Mouse (Mus musculus) liver, embryonic 13.5 days (tissue): ENCODE measurements around the gene Gabbr2. TPM values are rescaled to one million over a fixed set of nuclear protein-coding genes. Genes with fewer than 3 reads are reported as not detected.
A peak's percentile ranks its signal among the peaks of the same experiment; 100 is the strongest.

Experiments
- ATAC-seq: fragments of 200-750 bp; cut with Nextera tagmentation; 2 replicates; pipeline ENCODE4 v1.8.0; 2017; ENCODE audit warnings: low read depth, mild to moderate bottlenecking, moderate number of reproducible peaks, moderate library complexity
- DNase-seq: peaks from one replicate; pipeline ENCODE4 v3.0.0; 2022
- H3K27ac ChIP-seq: fragments of 300-500 bp; sonication (generic); 2 replicates; pipeline ENCODE4 v1.5.1; 2015; ENCODE audit warnings: moderate library complexity, mild to moderate bottlenecking, inconsistent platforms
- H3K27me3 ChIP-seq: fragments of 300-500 bp; sonication (generic); 2 replicates; pipeline ENCODE4 v1.6.1; 2015; ENCODE audit warnings: mild to moderate bottlenecking, inconsistent platforms
- H3K36me3 ChIP-seq: fragments of 300-500 bp; sonication (generic); 2 replicates; pipeline ENCODE4 v1.6.1; 2015; ENCODE audit warnings: mild to moderate bottlenecking, inconsistent platforms
- H3K4me1 ChIP-seq: fragments of 300-500 bp; sonication (generic); replicated peaks from 2 replicates; pipeline ENCODE4 v1.6.1; 2015; ENCODE audit warnings: inconsistent platforms
- H3K4me2 ChIP-seq: fragments of 300-500 bp; sonication (generic); 2 replicates; pipeline ENCODE4 v1.6.1; 2015; ENCODE audit warnings: inconsistent platforms, mild to moderate bottlenecking, moderate library complexity
- H3K4me3 ChIP-seq: fragments of 300-500 bp; sonication (generic); replicated peaks from 2 replicates; pipeline ENCODE4 v1.5.1; 2015; ENCODE audit warnings: mild to moderate bottlenecking, inconsistent platforms
- H3K9ac ChIP-seq: fragments of 300-500 bp; sonication (generic); 2 replicates; pipeline ENCODE4 v1.6.1; 2015; ENCODE audit warnings: mild to moderate bottlenecking, inconsistent platforms
- H3K9me3 ChIP-seq: fragments of 300-500 bp; sonication (generic); replicated peaks from 2 replicates; pipeline ENCODE4 v1.6.1; 2016; ENCODE audit warnings: inconsistent platforms
- WGBS: fragments of 180-500 bp; shearing (Covaris S2); methylation state at CpG from one replicate; pipeline ENCODE4 v1.1.7; 2015; ENCODE audit not compliant: insufficient replicate concordance; 5-methylcytosine and 5-hydroxymethylcytosine counted together
- polyA plus RNA-seq: library from polyadenylated mRNA; unstranded; fragments of >200 nt; fragmentation: Nextera tagmentation; extraction: Ambion mirVana; gene quantifications from 2 replicates; pipeline ENCODE4 v1.2.1, GENCODE M21; 2015

Gabbr2 gene
- polyA plus RNA-seq, 1 experiment from 2014 or later = 0.09 TPM

DNA sequence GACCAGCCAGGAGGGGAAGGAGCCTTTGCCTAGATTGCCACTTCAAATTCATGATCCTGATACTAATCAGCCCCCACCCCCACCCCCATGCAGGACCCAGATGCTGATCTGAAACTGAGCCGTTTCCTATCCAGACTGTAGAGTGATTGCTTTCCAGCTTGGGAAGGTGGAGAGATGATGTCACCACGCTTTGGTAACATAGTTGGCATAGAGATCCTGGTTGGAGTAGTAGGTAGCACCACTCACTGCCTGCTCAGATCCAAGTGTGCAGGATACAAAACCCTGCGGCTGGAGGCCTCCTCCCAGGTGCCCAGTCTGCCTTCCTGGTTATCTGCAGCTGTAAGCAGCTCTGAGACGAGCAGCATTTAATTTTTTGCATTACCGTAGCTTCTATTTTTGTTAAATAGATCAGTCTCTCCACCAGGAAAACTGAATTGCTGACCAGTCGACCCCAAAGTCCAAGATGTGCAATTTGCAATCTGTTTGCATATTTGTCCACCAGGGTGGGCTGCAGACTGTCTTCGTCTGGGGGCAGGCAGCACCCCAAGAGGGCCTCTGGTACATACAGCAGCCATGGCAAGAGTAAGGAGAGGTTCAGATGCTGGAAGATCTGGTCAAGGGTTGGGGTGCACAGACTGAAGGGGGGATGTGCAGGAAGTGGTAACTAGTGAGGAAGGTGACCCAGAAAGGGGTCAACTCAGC is 233.2 kb downstream of the Gabbr2 start:
- Histone ChIP-seq H3K27ac (no peak overlapping the region), H3K4me1 (no peaks in the 10 kb centered on the region; the same call in none of the 2 replicates), H3K36me3 (no peaks in the 10 kb centered on the region), H3K4me3 (no peak overlapping the region), H3K9me3 (no peaks in the 10 kb centered on the region), H3K27me3 (no peaks in the 10 kb centered on the region), H3K9ac (no peak overlapping the region), H3K4me2 (no peak overlapping the region)
- DNase-seq = no peak
- ATAC-seq = no peak
- WGBS = 52% methylated on average over 7 of the region's 7 CpGs

DNA sequence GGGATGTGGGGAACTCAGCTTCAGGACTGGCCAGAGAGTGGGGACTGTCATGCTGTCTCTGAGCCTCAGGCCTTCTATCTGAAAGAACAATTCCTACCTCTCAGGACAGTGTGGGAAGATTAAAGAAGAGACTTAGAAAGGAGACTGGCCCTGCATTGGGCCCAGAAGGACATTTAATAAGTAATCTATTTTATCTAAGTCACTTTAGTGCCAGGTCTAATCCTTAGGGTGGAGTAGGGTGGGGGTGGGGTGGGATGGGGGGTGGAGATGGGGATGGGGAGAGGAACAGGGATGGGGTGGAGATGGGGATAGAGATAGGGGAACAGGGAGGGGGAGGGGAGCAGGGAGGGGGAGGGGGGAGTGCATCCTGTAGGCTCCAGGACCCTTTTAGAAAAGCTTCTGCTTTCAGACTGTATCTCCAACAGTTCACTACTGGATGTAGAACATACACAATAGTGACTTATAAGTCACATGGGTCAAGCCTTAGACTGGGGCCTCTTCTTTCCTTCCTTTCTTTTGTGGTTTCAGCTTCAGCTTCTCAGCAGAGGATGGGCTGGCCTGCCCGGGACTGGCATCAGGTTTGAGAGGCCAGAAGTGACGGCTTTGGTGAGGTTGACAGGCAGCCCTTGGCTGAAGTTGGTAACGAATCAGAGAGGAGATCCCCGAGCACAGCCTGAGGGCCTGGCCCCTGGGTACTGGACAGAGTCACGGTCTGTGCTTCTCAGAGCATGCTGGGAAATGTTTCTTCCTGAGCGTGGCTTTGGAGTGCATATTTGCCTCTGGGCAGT is 237.1 kb downstream of the Gabbr2 start:
- DNase-seq (peak; percentile 9), ATAC-seq (peak; percentile 48)
- 12% methylated on average over 6 of the region's 6 CpGs for WGBS
- Histone ChIP-seq H3K27ac (no peak overlapping the region), H3K36me3 (no peaks in the 10 kb centered on the region), H3K9me3 (no peaks in the 10 kb centered on the region), H3K4me3 (no peak overlapping the region), H3K9ac (no peak overlapping the region), H3K27me3 (no peaks in the 10 kb centered on the region), H3K4me2 (no peak overlapping the region), H3K4me1 (no peaks in the 10 kb centered on the region; the same call in none of the 2 replicates)

DNA sequence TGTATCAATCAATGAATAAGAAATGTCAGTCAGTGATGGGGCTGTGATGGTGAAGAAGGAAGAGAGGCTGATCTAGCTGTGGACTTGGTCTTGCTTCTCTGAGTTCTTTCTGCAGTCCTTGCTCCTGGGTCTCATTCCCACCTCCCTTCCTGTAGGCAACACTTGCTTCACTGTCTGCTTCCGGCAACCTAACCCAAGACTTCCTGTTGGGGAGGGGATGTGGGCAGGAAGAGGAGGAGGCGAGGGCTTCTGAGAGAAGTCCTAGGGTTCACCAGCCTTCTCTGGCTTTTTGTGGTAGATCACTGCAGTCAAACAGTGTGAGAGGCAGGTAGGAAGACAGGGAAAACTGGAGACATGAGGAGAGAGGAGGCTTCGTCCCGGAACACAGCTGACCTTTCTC is 239.4 kb downstream of the Gabbr2 start:
- WGBS = 34% methylated on average over 4 of the region's 4 CpGs
- DNase-seq (no peak), ATAC-seq (no peak)
- no peak overlapping the region for H3K4me2 ChIP-seq
- no peaks in the 10 kb centered on the region for H3K36me3 ChIP-seq
- no peaks in the 10 kb centered on the region for H3K27me3 ChIP-seq
- H3K9ac ChIP-seq = no peak overlapping the region
- no peak overlapping the region for H3K4me3 ChIP-seq
- no peaks in the 10 kb centered on the region for H3K9me3 ChIP-seq
- H3K27ac ChIP-seq = no peak overlapping the region
- H3K4me1 ChIP-seq = no peaks in the 10 kb centered on the region; the same call in none of the 2 replicates

DNA sequence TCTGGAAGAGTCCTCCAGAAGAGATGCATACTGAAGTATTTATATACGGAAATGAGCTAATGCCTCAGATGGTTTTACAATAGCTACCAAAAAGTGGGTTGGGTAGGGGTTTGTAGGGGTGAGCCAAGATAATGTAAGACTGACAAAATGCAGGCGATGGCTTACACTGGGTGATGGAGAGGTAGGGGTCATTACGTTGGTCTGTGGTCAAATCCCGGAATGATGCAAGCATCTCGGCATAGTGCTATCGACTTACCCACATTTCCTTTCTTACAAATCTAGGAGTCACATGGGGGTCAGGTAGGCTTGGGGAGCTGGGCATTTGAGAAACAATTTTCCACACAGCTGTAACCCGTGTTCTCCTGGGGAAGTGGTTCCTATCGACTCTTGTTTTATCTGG is 242.7 kb downstream of the Gabbr2 start:
- Histone ChIP-seq H3K27ac (no peak overlapping the region), H3K4me3 (no peak overlapping the region), H3K36me3 (no peaks in the 10 kb centered on the region), H3K27me3 (no peaks in the 10 kb centered on the region), H3K4me1 (no peaks in the 10 kb centered on the region), H3K9me3 (no peaks in the 10 kb centered on the region), H3K9ac (no peak overlapping the region), H3K4me2 (no peak overlapping the region)
- no peak for ATAC-seq
- no peak for DNase-seq
- 41% methylated on average over 8 of the region's 8 CpGs for WGBS

DNA sequence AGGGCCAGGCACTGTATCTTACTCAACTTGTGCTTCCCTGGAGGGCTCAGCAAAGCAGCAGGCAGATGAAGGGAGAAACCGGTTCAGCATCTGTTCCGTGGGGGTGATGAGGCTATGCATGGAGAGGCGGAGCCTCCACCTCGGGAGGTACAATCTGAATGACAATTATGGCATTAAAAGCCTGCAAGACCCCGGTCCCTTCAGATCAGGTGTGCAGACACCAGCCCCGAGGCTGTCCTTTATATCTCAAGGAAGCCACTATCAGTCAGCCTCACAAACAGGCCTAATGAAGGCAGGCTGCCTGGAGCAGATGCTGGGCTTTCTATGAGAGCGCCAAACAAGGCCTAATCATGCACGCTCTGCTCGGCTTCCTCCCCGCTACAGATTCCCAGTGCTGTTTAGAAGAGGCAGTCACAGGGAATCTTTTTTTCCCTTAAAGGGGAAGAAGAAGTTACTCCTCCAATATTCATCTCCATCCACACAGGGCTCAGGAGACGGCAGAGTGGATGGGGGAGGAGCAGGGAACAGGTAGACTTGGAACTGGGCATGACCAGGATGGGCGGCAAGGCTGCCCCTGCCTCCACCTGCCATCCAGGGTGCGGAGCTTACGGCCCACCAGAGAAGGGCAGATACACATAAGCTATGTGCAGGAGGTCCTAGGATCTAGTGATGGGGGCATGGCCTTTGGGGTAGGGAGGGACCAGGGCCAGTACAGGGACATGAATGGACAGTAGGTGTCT is 244.5 kb downstream of the Gabbr2 start:
- no peaks in the 10 kb centered on the region for H3K36me3 ChIP-seq
- 0 out of 2 replicates have a peak, but pooled peaks cover 4% of the 10 kb centered on the region for H3K4me1 ChIP-seq
- no peaks in the 10 kb centered on the region for H3K27me3 ChIP-seq
- WGBS = 53% methylated on average over 14 of the region's 14 CpGs
- H3K9me3 ChIP-seq = no peaks in the 10 kb centered on the region
- ATAC-seq (no peak), DNase-seq (no peak)
- no peak overlapping the region for H3K4me3 ChIP-seq
- no peak overlapping the region for H3K4me2 ChIP-seq
- H3K9ac ChIP-seq = no peak overlapping the region
- no peak overlapping the region for H3K27ac ChIP-seq

DNA sequence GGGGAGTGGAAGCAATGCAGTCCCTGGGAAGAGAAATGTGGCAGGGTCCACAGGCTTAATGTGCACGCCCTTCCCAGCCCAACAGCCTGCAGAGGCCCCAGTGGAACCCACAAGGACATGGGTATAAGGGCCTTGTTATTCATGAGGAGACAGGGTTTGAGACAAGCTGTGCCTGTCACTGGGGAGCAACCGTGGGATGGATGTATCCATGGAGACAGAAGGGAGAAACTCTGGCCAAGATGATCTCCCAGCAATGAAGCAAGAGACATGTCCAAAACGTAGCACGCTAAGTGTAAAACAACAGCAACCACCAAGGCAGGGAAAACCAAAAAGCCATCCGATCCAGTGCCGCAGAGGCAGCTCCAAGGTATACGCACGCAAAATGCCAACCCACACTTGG is 246.1 kb downstream of the Gabbr2 start:
- no peaks in the 10 kb centered on the region for H3K27me3 ChIP-seq
- H3K9ac ChIP-seq = no peak overlapping the region
- H3K4me1 ChIP-seq = 0 out of 2 replicates have a peak, but pooled peaks cover 4% of the 10 kb centered on the region
- no peak for DNase-seq
- H3K27ac ChIP-seq = no peak overlapping the region
- no peaks in the 10 kb centered on the region for H3K36me3 ChIP-seq
- H3K4me3 ChIP-seq = no peak overlapping the region
- no peak overlapping the region for H3K4me2 ChIP-seq
- no peaks in the 10 kb centered on the region for H3K9me3 ChIP-seq
- no peak for ATAC-seq
- 79% methylated on average over 8 of the region's 8 CpGs for WGBS

DNA sequence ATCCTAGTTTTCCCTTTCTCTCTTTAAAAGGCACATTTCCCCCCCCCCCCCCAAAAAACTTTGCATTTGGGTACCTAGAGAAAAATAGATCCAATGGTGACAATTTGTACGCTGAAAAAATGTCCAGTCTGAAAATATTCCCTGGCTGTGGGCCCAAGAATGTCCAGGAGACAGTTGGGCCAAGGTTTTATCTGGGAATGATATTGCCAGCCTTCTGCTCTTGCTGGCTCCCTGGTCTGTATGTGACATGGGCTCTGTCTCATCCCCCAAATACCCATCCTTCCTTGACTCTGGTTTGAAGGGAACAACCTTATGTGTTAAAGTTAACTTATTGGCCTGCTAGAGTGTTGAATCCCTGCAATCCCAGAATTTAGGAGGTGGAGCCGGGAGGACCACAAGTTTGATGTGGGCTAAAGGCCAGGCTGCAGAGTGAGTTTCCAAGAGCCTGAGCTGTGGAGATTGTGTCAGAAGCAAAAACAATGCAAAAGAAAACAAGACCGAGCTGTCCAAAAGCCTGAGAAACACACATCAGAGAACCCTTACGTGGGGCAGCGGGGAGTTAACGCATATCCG is 247.0 kb downstream of the Gabbr2 start:
- no peak for DNase-seq

DNA sequence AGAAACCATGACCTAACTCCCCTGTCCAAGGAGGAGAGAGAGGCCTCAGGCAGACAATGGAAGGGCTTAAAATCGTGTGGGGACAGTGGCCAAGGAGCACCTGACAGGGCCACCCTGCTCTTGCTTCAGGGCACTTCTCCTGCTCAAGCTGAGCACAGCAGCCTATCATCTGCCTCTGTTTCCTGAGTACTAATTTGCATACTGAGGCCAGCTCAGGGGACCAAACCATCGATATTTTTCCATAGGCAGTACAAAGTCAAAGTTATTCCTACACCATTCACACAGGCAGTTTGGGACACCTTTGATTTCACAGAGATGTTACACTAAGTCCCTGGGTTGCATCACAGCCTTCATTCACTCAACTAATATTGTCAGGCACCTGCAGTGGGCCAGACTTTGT is 249.1 kb downstream of the Gabbr2 start:
- Histone ChIP-seq H3K27me3 (no peaks in the 10 kb centered on the region), H3K4me3 (no peak overlapping the region), H3K27ac (no peak overlapping the region), H3K4me1 (0 out of 2 replicates have a peak, but pooled peaks cover 4% of the 10 kb centered on the region), H3K9me3 (no peaks in the 10 kb centered on the region), H3K4me2 (no peak overlapping the region), H3K9ac (no peak overlapping the region), H3K36me3 (no peaks in the 10 kb centered on the region)
- WGBS = 18% methylated on average over 2 of the region's 2 CpGs
- DNase-seq (no peak), ATAC-seq (no peak)

More for the DNA sequence above, 247.0 kb downstream of the Gabbr2 start:
- no peak overlapping the region for H3K9ac ChIP-seq
- H3K4me3 ChIP-seq = no peak overlapping the region
- no peak overlapping the region for H3K4me2 ChIP-seq
- H3K27ac ChIP-seq = no peak overlapping the region
- WGBS = 71% methylated on average over 7 of the region's 7 CpGs
- H3K4me1 ChIP-seq = 0 out of 2 replicates have a peak, but pooled peaks cover 4% of the 10 kb centered on the region
- no peaks in the 10 kb centered on the region for H3K27me3 ChIP-seq
- H3K9me3 ChIP-seq = no peaks in the 10 kb centered on the region
- H3K36me3 ChIP-seq = no peaks in the 10 kb centered on the region
- ATAC-seq = no peak

DNA sequence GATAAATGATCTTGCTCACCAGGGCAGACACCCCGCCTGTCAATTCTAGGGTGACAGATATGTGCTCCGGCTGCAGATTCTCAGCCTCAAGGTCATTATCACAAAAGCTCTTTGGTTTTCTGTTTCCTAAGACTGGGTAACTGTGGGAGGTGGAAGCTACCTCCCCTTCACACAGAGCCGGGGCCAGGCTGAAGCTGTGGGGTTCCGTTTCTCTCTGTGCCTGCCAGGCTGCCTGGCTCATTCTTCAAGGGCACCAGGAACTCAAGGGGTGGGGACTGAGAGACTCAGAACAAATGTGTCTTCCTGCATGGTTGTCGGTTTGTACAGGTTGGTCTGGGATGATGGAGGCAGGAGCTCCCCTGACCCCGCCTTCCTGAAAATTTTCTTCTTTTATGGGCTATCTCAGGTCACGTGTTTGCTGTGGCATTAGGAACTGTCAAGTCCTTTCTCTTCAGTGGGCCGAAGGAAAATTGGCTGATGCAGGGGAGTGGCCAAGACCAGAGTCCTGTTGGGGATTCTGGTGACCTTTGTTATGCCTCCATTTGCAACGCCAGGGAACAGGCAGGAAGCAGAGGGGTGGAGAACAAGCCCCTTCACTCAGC is 254.7 kb downstream of the Gabbr2 start:
- Histone ChIP-seq H3K9ac (no peak overlapping the region), H3K4me1 (no peaks in the 10 kb centered on the region), H3K27me3 (no peaks in the 10 kb centered on the region), H3K9me3 (no peaks in the 10 kb centered on the region), H3K36me3 (no peaks in the 10 kb centered on the region), H3K4me2 (no peak overlapping the region), H3K27ac (no peak overlapping the region), H3K4me3 (no peak overlapping the region)
- DNase-seq = no peak
- no peak for ATAC-seq
- WGBS = 33% methylated on average over 9 of the region's 9 CpGs

DNA sequence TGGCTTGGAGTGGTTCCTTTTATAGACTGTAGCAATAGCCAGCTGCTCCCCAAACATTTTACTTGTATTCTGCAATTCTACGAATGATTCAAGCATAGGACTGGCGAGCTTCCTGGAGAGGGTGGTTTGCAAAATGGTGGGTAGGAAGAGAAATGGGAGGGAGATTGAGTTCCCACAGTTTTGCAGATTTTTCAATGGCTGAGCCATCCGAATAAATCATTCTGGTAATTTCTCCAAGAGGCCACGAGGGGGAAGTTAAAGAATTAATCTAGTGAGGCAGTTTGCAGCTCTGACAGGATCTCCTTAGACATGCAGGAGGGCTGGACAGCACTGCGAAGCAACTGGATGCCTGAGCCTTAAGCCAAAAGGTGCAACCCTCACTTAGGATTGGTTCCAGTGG is 256.8 kb downstream of the Gabbr2 start:
- 40% methylated on average over 5 of the region's 5 CpGs for WGBS
- no peak for DNase-seq
- H3K4me3 ChIP-seq = no peak overlapping the region

DNA sequence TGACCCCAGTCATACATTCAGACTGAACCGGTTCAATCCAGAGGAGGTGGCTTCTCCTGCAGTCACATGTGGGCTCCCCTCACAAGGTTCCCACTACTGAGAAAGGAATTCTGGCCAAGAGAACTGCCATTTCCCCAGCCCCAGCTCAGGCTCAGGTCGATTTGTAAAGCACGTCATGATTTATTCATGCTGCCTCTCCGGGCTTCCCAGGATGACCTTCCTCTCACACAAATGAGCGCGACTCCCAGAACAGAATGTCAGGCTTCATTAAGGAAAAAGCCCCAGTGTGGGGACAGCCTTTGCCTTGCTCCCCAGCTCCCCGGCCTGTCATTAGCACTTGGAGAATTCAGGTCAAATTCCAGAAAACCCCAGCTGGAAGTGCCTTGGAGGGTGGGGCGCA is 260.1 kb downstream of the Gabbr2 start:
- no peak overlapping the region for H3K4me3 ChIP-seq
- H3K27me3 ChIP-seq = no peaks in the 10 kb centered on the region
- 40% methylated on average over 8 of the region's 8 CpGs for WGBS
- H3K27ac ChIP-seq = no peak overlapping the region
- H3K4me2 ChIP-seq = no peak overlapping the region
- H3K36me3 ChIP-seq = no peaks in the 10 kb centered on the region
- H3K9me3 ChIP-seq = no peaks in the 10 kb centered on the region
- DNase-seq (no peak), ATAC-seq (no peak)
- no peak overlapping the region for H3K9ac ChIP-seq
- H3K4me1 ChIP-seq = no peaks in the 10 kb centered on the region

More for the DNA sequence above, 256.8 kb downstream of the Gabbr2 start:
- no peaks in the 10 kb centered on the region for H3K4me1 ChIP-seq
- no peak overlapping the region for H3K4me2 ChIP-seq
- no peak overlapping the region for H3K9ac ChIP-seq
- H3K36me3 ChIP-seq = no peaks in the 10 kb centered on the region
- no peaks in the 10 kb centered on the region for H3K27me3 ChIP-seq
- H3K27ac ChIP-seq = no peak overlapping the region
- no peaks in the 10 kb centered on the region for H3K9me3 ChIP-seq
- no peak for ATAC-seq
